Mouse (Mus musculus) CD4-positive, CD25-positive, alpha-beta regulatory T cell, adult 2 months (primary cell): ENCODE results near the gene Spag7.

Experiments
- DNase-seq: peaks from one replicate; pipeline ENCODE4 v3.0.0-alpha.2; 2012; ENCODE audit warnings: low read depth, low spot score

The Spag7 gene

GRCm38 (mm10) chr11:70643051-70643450, 26.2 kb downstream of the Spag7 start:
- DNase-seq: no peak

- no peak for DNase-seq
Measured at GRCm38 (mm10) chr11:70641241-70641640, 28.0 kb downstream of the Spag7 start.

GRCm38 (mm10) chr11:70639976-70640375, 29.2 kb downstream of the Spag7 start:
- DNase-seq: no peak

- no peak for DNase-seq
Measured at GRCm38 (mm10) chr11:70638714-70639278, 30.4 kb downstream of the Spag7 start, which contains the start of gene Gp1ba. Gene Gp1ba (plus strand): TSS chr11:70639122.

GRCm38 (mm10) chr11:70638293-70638692, 30.9 kb downstream of the Spag7 start:
- no peak for DNase-seq

GRCm38 (mm10) chr11:70637764-70638163, 31.5 kb downstream of the Spag7 start:
- DNase-seq: no peak

GRCm38 (mm10) chr11:70635601-70636000, 33.6 kb downstream of the Spag7 start:
- no peak for DNase-seq

GRCm38 (mm10) chr11:70630129-70630528, 39.1 kb downstream of the Spag7 start:
- no peak for DNase-seq

- peak; percentile 83 for DNase-seq
Measured at GRCm38 (mm10) chr11:70629557-70629956, 39.7 kb downstream of the Spag7 start.

- DNase-seq: no peak
Measured at GRCm38 (mm10) chr11:70628431-70628830, 40.8 kb downstream of the Spag7 start.

GRCm38 (mm10) chr11:70626877-70627276, 42.3 kb downstream of the Spag7 start:
- DNase-seq: no peak

- DNase-seq: peak; percentile 81
Measured at GRCm38 (mm10) chr11:70625473-70625872, 43.7 kb downstream of the Spag7 start.

- DNase-seq: no peak
Measured at GRCm38 (mm10) chr11:70623053-70623742, 46.0 kb downstream of the Spag7 start.

GRCm38 (mm10) chr11:70621972-70622814, 47.0 kb downstream of the Spag7 start:
- peak; percentile 70 for DNase-seq

GRCm38 (mm10) chr11:70619101-70619500, 50.1 kb downstream of the Spag7 start, which contains the start of gene Chrne:
Gene Chrne (minus strand): TSS chr11:70619216.
- DNase-seq: no peak

GRCm38 (mm10) chr11:70615516-70616093, 53.6 kb downstream of the Spag7 start, which contains the start of gene 4930544D05Rik:
Gene 4930544D05Rik (plus strand): TSS chr11:70615848.
- peak; percentile 85 for DNase-seq

GRCm38 (mm10) chr11:70615074-70615473, 54.1 kb downstream of the Spag7 start:
- peak; percentile 90 for DNase-seq
